Mouse (Mus musculus) testis, adult 2 months (tissue): Measurements from ENCODE around the gene Cpeb1. TPM values are rescaled to one million over a fixed set of nuclear protein-coding genes. Genes with fewer than 3 reads are reported as not detected.

ENCODE experiments used
- H3K27ac ChIP-seq: fragments of 200-500 bp; 2 replicates; pipeline ENCODE4 v1.5.1; 2012; ENCODE audit warnings: low read depth, low read length; ENCODE audit not compliant: control insufficient read depth, insufficient read depth
- H3K27me3 ChIP-seq: fragments of 200-500 bp; 2 replicates; pipeline ENCODE4 v1.6.1; 2012; ENCODE audit warnings: mild to moderate bottlenecking, low read length, moderate library complexity; ENCODE audit not compliant: control insufficient read depth, insufficient read depth
- H3K36me3 ChIP-seq: fragments of 200-500 bp; 2 replicates; pipeline ENCODE4 v1.6.1; 2012; ENCODE audit warnings: mild to moderate bottlenecking, low read length; ENCODE audit not compliant: control insufficient read depth, insufficient read depth
- H3K4me1 ChIP-seq: fragments of 200-500 bp; 2 replicates; pipeline ENCODE4 v1.6.1; 2012; ENCODE audit warnings: low read length; ENCODE audit not compliant: control insufficient read depth, insufficient read depth
- H3K4me3 ChIP-seq: fragments of 200-500 bp; 2 replicates; pipeline ENCODE4 v1.5.1; 2012; ENCODE audit warnings: low read depth, mild to moderate bottlenecking, low read length, moderate library complexity, mixed read lengths; ENCODE audit not compliant: control insufficient read depth
- CTCF ChIP-seq: fragments of 200-500 bp; IDR thresholded peaks from 2 replicates; pipeline ENCODE4 v1.5.1; 2012; ENCODE audit warnings: low read depth, mild to moderate bottlenecking, inconsistent platforms, low read length, moderate library complexity; ENCODE audit not compliant: control insufficient read depth, insufficient read depth, insufficient replicate concordance
- POLR2A ChIP-seq: fragments of 200-500 bp; IDR thresholded peaks from 2 replicates; pipeline ENCODE4 v1.6.1; 2012; ENCODE audit warnings: low read depth, mild to moderate bottlenecking, inconsistent platforms, low read length, moderate library complexity; ENCODE audit not compliant: control insufficient read depth
- polyA plus RNA-seq: library from polyadenylated mRNA; depleted of rRNA; stranded (reverse); fragments of >200 nt; gene quantifications from 2 replicates; pipeline ENCODE4 v1.2.3, GENCODE M21; 2012; rRNA removed

The Cpeb1 gene
- polyA plus RNA-seq, result 9.2 and 12.0 TPM in 2 replicates

DNA sequence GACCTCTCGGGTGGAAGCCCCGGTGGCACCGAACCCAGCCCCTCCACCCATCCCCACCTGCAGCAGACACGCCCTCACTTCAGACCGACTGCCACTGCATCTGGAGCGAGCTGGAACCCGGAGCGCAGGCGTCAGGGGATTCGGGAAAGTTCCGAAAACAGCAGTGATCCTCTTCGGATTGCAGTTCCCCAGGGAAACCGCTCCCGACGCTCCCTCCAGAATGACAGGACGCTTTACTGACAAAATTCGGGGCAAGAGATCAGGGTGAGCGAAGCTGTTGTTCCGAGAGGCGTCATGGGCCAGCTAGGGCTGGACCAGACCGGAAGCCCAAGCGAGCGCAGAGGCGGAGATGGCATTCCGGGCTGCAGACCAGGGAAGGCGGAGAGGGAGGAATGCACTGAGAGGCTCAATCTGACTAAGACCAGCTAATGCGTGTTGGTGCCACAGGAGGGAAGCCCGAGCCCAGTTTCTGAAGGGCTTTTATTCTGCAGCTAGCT, at the start of gene Cpeb1:
Gene Cpeb1, minus strand, starts transcription at position 311 of the 497 bp plus-strand sequence.
- Histone ChIP-seq H3K4me1 (peaks cover 19% of the 10 kb centered on the region), H3K4me3 (peak within 1 kb of the TSS; percentile 81), H3K27ac (peak within 1 kb of the TSS; percentile 71), H3K36me3 (no peaks in the 10 kb centered on the region), H3K27me3 (no peaks in the 10 kb centered on the region)
- TF ChIP-seq POLR2A (no peak), CTCF (no peak; the same call in 1 of the 2 replicates)

DNA sequence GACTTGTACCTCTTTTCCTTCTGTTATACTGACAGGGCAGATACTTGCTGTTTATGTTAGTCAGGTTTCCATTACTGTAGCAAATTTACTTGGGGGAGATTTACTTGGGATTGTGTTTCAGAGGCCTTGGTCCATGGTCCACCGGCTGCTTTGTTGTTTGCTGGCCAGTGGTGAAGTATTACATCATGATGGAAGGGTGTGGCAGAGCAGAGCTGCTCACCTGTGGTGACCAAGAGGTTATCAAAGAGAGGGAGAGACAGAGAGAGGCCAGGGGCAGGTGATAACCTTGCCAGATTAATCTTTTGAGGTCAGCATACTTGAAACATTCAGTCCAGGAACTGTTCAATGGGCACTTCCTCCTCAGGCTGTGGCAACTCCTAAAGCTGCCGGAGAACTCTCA, 45.8 kb upstream of the Cpeb1 start:
- no peaks in the 10 kb centered on the region for H3K36me3 ChIP-seq
- no peak for TF ChIP-seq POLR2A
- TF ChIP-seq CTCF, result no peak

DNA sequence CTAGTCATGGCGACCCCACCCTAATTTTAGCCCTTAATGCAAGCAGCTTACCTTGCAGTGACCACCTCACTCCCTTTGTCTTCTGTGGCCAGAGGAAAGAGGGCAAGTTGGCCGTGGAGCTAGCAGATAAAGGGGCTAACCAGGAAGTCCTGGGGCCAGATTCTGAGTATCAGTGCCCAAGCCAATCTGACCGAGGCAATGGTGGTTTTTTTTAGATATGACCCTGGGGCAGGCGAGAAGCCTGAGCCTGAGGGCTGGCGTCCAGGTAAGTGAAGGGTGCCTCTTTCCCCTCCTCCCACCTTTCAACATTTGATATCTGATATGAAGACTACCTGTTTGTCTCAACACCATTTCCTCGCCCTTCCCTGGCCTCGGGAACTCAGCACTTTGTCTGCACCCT, 42.9 kb upstream of the Cpeb1 start, which contains the start of gene BC048679:
Gene BC048679, minus strand, starts transcription at position 101 of the 400 bp plus-strand sequence.
- TF ChIP-seq CTCF (no peak), POLR2A (no peak)
- Histone ChIP-seq H3K4me1 (peaks cover 9% of the 10 kb centered on the region), H3K27ac (no peak within 1 kb of the TSS), H3K36me3 (no peaks in the 10 kb centered on the region), H3K4me3 (no peak within 1 kb of the TSS), H3K27me3 (no peaks in the 10 kb centered on the region)

More for the DNA sequence above, 45.8 kb upstream of the Cpeb1 start:
- Histone ChIP-seq H3K4me3 (peak overlapping the region; percentile 27; the same call in 1 of the 2 replicates), H3K27ac (no peak overlapping the region), H3K4me1 (no peaks in the 10 kb centered on the region), H3K27me3 (no peaks in the 10 kb centered on the region)

DNA sequence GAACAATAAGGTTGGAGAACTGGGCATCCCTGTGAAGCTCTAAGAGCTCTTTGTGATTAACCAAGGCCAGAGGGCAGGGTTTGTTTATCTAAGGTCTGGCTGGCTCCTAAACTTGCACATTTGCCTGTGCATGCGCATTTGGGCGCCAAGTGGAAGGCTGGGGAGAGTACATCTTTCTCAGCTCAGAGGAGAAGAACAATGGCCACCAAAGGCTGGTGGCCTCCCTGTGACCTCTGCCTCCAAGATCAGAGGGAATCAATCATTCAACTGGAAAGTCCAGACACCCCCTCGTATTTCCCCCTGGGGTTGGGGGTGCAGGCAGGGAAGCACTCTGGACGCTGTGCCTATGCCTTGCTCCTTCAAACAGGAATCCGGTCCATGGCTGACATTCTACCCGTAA, 41.9 kb upstream of the Cpeb1 start:
- H3K27ac ChIP-seq, result no peak overlapping the region
- TF ChIP-seq POLR2A (no peak), CTCF (no peak)
- H3K4me3 ChIP-seq, result no peak overlapping the region
- H3K4me1 ChIP-seq, result peaks cover 11% of the 10 kb centered on the region
- no peaks in the 10 kb centered on the region for H3K36me3 ChIP-seq
- H3K27me3 ChIP-seq, result no peaks in the 10 kb centered on the region

DNA sequence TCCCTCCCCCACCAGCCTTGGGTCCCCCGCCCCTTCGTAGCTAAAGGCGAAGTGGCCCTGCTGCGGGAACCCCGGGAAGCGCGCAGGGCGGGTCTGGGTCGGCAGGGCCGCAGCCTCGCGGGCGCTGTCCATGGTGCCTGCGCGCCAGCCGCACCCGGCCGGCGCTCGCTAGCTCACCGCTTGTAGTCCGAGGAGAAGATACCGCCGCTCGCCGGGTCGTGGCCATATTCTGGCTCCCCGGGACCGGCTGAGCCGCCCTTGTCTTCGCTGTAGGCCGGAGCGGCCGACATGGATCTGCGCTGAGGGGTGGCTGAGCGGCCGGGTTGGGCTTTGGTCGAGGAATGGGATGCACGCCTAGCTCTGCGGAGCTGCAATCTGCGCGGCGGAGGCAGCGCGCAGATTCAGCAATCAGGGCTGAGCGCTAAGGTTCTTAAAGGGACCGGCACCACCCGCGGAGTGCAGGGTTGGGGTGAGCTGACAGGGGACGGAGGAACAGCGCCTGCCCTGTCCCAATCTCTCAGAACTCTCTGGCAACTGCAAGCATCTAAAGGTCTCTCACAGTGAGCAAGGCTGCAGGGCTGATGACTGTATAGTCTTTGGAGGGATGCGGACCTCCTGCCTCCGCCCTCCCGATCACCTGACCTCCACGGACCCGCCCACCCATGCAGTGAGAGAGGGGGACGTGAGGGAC, 38.2 kb upstream of the Cpeb1 start, which contains the start of gene Ap3b2:
Gene Ap3b2, minus strand, starts transcription at position 595 of the 691 bp plus-strand sequence.
- Histone ChIP-seq H3K27me3 (no peaks in the 10 kb centered on the region), H3K4me3 (peak within 1 kb of the TSS; percentile 81), H3K27ac (no peak within 1 kb of the TSS), H3K4me1 (peaks cover 11% of the 10 kb centered on the region), H3K36me3 (no peaks in the 10 kb centered on the region)
- TF ChIP-seq CTCF (no peak), POLR2A (no peak)

DNA sequence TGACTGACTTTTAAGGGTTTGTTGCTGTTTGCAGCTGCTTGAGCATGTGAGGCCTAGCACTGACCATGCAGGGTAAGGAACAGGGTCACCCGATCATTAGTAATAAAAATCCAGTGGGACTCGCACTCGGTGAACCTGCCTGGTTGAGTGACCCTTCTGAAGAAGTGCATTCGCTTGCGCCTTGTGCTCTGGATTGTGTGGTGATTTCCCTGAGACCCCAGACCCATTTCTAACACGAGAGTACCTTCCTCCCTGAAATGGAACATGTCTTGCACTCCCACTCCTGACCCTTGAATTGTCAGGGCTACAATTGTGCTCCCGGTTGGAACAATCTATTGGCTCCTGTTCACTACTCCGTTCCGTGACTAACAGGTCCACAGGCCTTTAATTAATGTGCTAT, 37.4 kb upstream of the Cpeb1 start:
- TF ChIP-seq POLR2A (no peak), CTCF (no peak)
- Histone ChIP-seq H3K36me3 (no peaks in the 10 kb centered on the region), H3K27ac (no peak overlapping the region), H3K4me1 (peaks cover 11% of the 10 kb centered on the region), H3K4me3 (peak overlapping the region; percentile 10; the same call in 1 of the 2 replicates), H3K27me3 (no peaks in the 10 kb centered on the region)

DNA sequence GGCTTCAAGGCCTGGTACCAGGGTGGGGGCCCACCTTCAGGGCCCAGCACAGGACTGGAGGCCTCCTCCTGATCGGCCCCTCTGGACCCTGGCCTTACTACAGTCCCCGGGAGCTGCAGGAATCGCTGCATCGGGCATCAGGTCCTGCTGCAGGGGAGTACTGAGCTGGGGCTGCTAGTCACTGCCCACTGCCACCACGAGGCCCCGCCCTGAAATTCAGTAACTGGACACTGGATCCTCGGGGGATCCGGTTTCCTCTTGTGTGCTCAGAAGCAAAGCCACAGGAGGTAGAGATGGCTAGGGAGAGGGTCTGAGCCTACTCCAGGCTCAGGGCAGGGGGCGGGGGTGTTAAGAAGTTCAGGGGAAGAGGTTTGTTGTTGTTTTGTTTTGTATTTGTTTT, 34.4 kb upstream of the Cpeb1 start:
- no peak overlapping the region for H3K4me3 ChIP-seq

More for the DNA sequence above, 34.4 kb upstream of the Cpeb1 start:
- TF ChIP-seq POLR2A (no peak), CTCF (no peak)
- H3K4me1 ChIP-seq, result peaks cover 10% of the 10 kb centered on the region
- no peak overlapping the region for H3K27ac ChIP-seq
- no peaks in the 10 kb centered on the region for H3K27me3 ChIP-seq
- no peaks in the 10 kb centered on the region for H3K36me3 ChIP-seq
